Mouse (Mus musculus): ENCODE measurements around the gene Msi2.

DNA sequence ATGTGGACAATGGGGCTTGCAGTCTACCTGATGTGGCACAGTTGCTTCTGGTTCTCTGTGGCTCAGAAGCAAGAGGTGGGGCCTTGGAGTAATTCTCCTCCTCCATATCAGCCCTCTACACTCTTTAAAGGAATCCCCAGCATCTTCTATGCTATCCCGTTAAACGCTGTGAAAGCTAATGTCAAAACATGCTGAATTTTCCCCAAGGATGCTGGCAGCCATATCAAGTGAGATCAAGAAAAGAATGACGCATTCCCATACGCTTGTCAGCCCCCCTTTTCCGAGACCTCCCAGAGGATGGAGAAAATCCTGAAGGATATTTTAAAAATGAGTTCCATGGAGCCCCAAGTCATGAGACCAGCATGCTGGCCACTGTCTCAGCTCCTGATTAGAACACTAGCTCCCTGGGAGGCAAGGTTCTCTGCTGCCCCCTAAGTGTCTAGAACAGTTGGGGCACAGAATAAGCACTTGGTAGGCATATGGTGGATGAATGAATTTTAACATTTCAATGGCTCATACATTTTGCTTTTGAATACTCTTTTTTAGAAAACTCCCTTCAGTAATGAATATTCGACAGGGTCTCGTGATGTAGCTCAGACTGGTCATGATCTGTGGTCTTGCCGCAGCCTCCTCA lies 327.0 kb downstream of the Msi2 start:
- TF ChIP-seq CTCF (conservative IDR thresholded peaks at IDR 0.05; ENCODE audit: low read length) (no peak), POU5F1 (IDR thresholded peaks at IDR 0.05; ENCODE audit: borderline replicate concordance, low read length) (no peak), NANOG (IDR thresholded peaks at IDR 0.05; ENCODE audit: borderline replicate concordance, low read length) (no peak)

Data from E14TG2a.4 (cell line).